26 mouse cellular contexts compared by ENCODE assay signal in genomic region chr2:173828134-173828533, GRCm38 (mm10).
"Had no signal": no experiment of that assay in that cellular context is flagged by ENCODE, and none has a peak within 500 bp of the region (broad histone marks: within the 10 kb centered on the region; RNA-seq: fewer than 3 reads in every experiment).

No protein-coding gene starts in this region.

- H3K4me2 ChIP-seq: embryonic facial prominence, embryonic 12.5 days; embryonic facial prominence, embryonic 13.5 days; forebrain, embryonic 13.5 days; heart, embryonic 11.5 days; heart, embryonic 12.5 days had no signal

- H3K4me3 ChIP-seq: embryonic facial prominence, embryonic 12.5 days; embryonic facial prominence, embryonic 13.5 days; erythroblast, embryonic 14.5 days; forebrain, embryonic 10.5 days; forebrain, embryonic 13.5 days; gastrocnemius, adult 2 months; heart, adult 2 months; heart, embryonic 10.5 days; heart, embryonic 12.5 days had no signal

- H3K9ac ChIP-seq: embryonic facial prominence, embryonic 12.5 days; embryonic facial prominence, embryonic 13.5 days; forebrain, embryonic 13.5 days; forebrain, postnatal 0 days; heart, embryonic 12.5 days had no signal

- DNase-seq: cerebellum, adult 2 months; cerebellum, adult 8-10 months; cerebellum, adult 9-10 months; cerebellum, adult 9-11 months; cerebellum, postnatal 10 days; cerebellum, postnatal 14 days; cerebellum, postnatal 25 days; cerebellum, postnatal 36 days; embryo, embryonic 11 days; forebrain, postnatal 0 days; gastrocnemius, adult 2 months; gastrocnemius, postnatal 10 days; gastrocnemius, postnatal 14 days; gastrocnemius, postnatal 25 days; gastrocnemius, postnatal 36 days; heart, adult 18-20 months; heart, adult 2 months had no signal

- H3K9me3 ChIP-seq: embryonic facial prominence, embryonic 12.5 days; embryonic facial prominence, embryonic 13.5 days; forebrain, embryonic 10.5 days; forebrain, embryonic 13.5 days; heart, embryonic 10.5 days had no signal

- H3K27me3 ChIP-seq: embryonic facial prominence, embryonic 12.5 days; embryonic facial prominence, embryonic 13.5 days; forebrain, embryonic 13.5 days; heart, embryonic 12.5 days had no signal

- H3K4me1 ChIP-seq: heart, embryonic 12.5 days had no signal

- H3K36me3 ChIP-seq: embryonic facial prominence, embryonic 12.5 days; embryonic facial prominence, embryonic 13.5 days; forebrain, embryonic 10.5 days; heart, embryonic 10.5 days; heart, embryonic 12.5 days had no signal

- H3K27ac ChIP-seq: embryonic facial prominence, embryonic 12.5 days; embryonic facial prominence, embryonic 13.5 days; forebrain, embryonic 10.5 days; forebrain, embryonic 13.5 days; gastrocnemius, adult 2 months; heart, adult 2 months; heart, embryonic 10.5 days had no signal

- ATAC-seq: forebrain, embryonic 13.5 days; forebrain, embryonic 16.5 days; forebrain, postnatal 0 days had no signal
